Mouse (Mus musculus) neural tube, embryonic 15.5 days (tissue): ENCODE measurements around the gene Olfr620. TPM values are rescaled to one million over a fixed set of nuclear protein-coding genes. Genes with fewer than 3 reads are reported as not detected.

Experiments
- ATAC-seq: fragments of 200-750 bp; cut with Nextera tagmentation; 2 replicates; pipeline ENCODE4 v1.8.0; 2017; ENCODE audit warnings: mild to moderate bottlenecking, moderate TSS enrichment, moderate library complexity; ENCODE audit not compliant: low FRiP score
- H3K27ac ChIP-seq: fragments of 300-500 bp; sonication (generic); replicated peaks from 2 replicates; pipeline ENCODE4 v1.5.1; 2015; ENCODE audit warnings: mild to moderate bottlenecking, inconsistent platforms
- H3K27me3 ChIP-seq: fragments of 300-500 bp; sonication (generic); replicated peaks from 2 replicates; pipeline ENCODE4 v1.6.1; 2015; ENCODE audit warnings: inconsistent platforms
- H3K36me3 ChIP-seq: fragments of 300-500 bp; sonication (generic); 2 replicates; pipeline ENCODE4 v1.6.1; 2015; ENCODE audit warnings: inconsistent platforms
- H3K4me1 ChIP-seq: fragments of 300-500 bp; sonication (generic); 2 replicates; pipeline ENCODE4 v1.6.1; 2015; ENCODE audit warnings: inconsistent platforms
- H3K4me2 ChIP-seq: fragments of 300-500 bp; sonication (generic); 2 replicates; pipeline ENCODE4 v1.6.1; 2015; ENCODE audit warnings: inconsistent platforms, mild to moderate bottlenecking, moderate library complexity
- H3K4me3 ChIP-seq: fragments of 300-500 bp; sonication (generic); replicated peaks from 2 replicates; pipeline ENCODE4 v1.5.1; 2015; ENCODE audit warnings: mild to moderate bottlenecking, inconsistent platforms
- H3K9ac ChIP-seq: fragments of 300-500 bp; sonication (generic); replicated peaks from 2 replicates; pipeline ENCODE4 v1.6.1; 2015; ENCODE audit warnings: mild to moderate bottlenecking, inconsistent platforms
- H3K9me3 ChIP-seq: fragments of 300-500 bp; sonication (generic); replicated peaks from 2 replicates; pipeline ENCODE4 v1.6.1; 2016; ENCODE audit warnings: inconsistent platforms
- WGBS: fragments of 180-500 bp; shearing (Covaris S2); methylation state at CpG from one replicate; pipeline ENCODE4 v1.1.7; 2015; ENCODE audit warnings: mixed read lengths; 5-methylcytosine and 5-hydroxymethylcytosine counted together
- polyA plus RNA-seq: library from polyadenylated mRNA; unstranded; fragments of >200 nt; fragmentation: Nextera tagmentation; extraction: Ambion mirVana; gene quantifications from 2 replicates; pipeline ENCODE4 v1.2.1, GENCODE M21; 2015

Olfr620 gene
- polyA plus RNA-seq: not detected in 2 replicates

- Histone ChIP-seq H3K4me3 (no peak within 1 kb of the TSS), H3K36me3 (no peaks in the 10 kb centered on the region), H3K9me3 (no peaks in the 10 kb centered on the region), H3K9ac (no peak within 1 kb of the TSS), H3K27ac (no peak within 1 kb of the TSS), H3K4me1 (no peaks in the 10 kb centered on the region), H3K27me3 (no peaks in the 10 kb centered on the region), H3K4me2 (no peak within 1 kb of the TSS)
- 79% methylated on average over 2 of the region's 2 CpGs for WGBS
- ATAC-seq: no peak
Measured at GRCm38 (mm10) chr7:103612434-103612833, at the start of gene Olfr620. Olfr620 (minus strand) TSS chr7:103612534.

- no peak overlapping the region for H3K9ac ChIP-seq
- ATAC-seq: no peak
- no peaks in the 10 kb centered on the region for H3K4me1 ChIP-seq
- H3K4me2 ChIP-seq: no peak overlapping the region
- H3K36me3 ChIP-seq: no peaks in the 10 kb centered on the region
- H3K4me3 ChIP-seq: no peak overlapping the region
- 80% methylated on average over 4 of the region's 4 CpGs for WGBS
- no peaks in the 10 kb centered on the region for H3K27me3 ChIP-seq
- no peaks in the 10 kb centered on the region for H3K9me3 ChIP-seq
- no peak overlapping the region for H3K27ac ChIP-seq
Measured at GRCm38 (mm10) chr7:103644070-103644469, 31.7 kb upstream of the Olfr620 start.

- Histone ChIP-seq H3K4me1 (no peaks in the 10 kb centered on the region), H3K36me3 (no peaks in the 10 kb centered on the region), H3K9ac (no peak within 1 kb of the TSS), H3K27me3 (no peaks in the 10 kb centered on the region), H3K4me3 (no peak within 1 kb of the TSS), H3K9me3 (no peaks in the 10 kb centered on the region), H3K4me2 (no peak within 1 kb of the TSS), H3K27ac (no peak within 1 kb of the TSS)
- WGBS: 74% methylated on average over 1 of the region's 1 CpGs
- ATAC-seq: no peak
Measured at GRCm38 (mm10) chr7:103642602-103643001, 30.3 kb upstream of the Olfr620 start, which contains the start of gene Olfr622. Olfr622 (minus strand) TSS chr7:103642702.

- ATAC-seq: no peak
- no peaks in the 10 kb centered on the region for H3K27me3 ChIP-seq
Measured at GRCm38 (mm10) chr7:103636795-103637194, 24.5 kb upstream of the Olfr620 start.

GRCm38 (mm10) chr7:103607425-103607824 is 4.9 kb downstream of the Olfr620 start:
- H3K4me2 ChIP-seq: no peak overlapping the region
- H3K9ac ChIP-seq: no peak overlapping the region
- no peak overlapping the region for H3K4me3 ChIP-seq
- H3K27ac ChIP-seq: no peak overlapping the region
- no peak for ATAC-seq
- no peaks in the 10 kb centered on the region for H3K27me3 ChIP-seq
- H3K4me1 ChIP-seq: no peaks in the 10 kb centered on the region
- H3K36me3 ChIP-seq: no peaks in the 10 kb centered on the region
- WGBS: 91% methylated on average over 2 of the region's 2 CpGs
- H3K9me3 ChIP-seq: no peaks in the 10 kb centered on the region

More at GRCm38 (mm10) chr7:103636795-103637194, 24.5 kb upstream of the Olfr620 start:
- Histone ChIP-seq H3K27ac (no peak overlapping the region), H3K36me3 (no peaks in the 10 kb centered on the region), H3K4me2 (no peak overlapping the region), H3K4me3 (no peak overlapping the region), H3K9ac (no peak overlapping the region), H3K4me1 (no peaks in the 10 kb centered on the region), H3K9me3 (no peaks in the 10 kb centered on the region)

- Histone ChIP-seq H3K27me3 (no peaks in the 10 kb centered on the region), H3K4me2 (no peak within 1 kb of the TSS), H3K4me3 (no peak within 1 kb of the TSS), H3K36me3 (no peaks in the 10 kb centered on the region), H3K9me3 (no peaks in the 10 kb centered on the region), H3K4me1 (no peaks in the 10 kb centered on the region), H3K9ac (no peak within 1 kb of the TSS), H3K27ac (no peak within 1 kb of the TSS)
- ATAC-seq: no peak
Measured at GRCm38 (mm10) chr7:103600275-103600674, 12.1 kb downstream of the Olfr620 start, which contains the start of gene Olfr619. Olfr619 (plus strand) TSS chr7:103600575.

GRCm38 (mm10) chr7:103589803-103590202 is 22.5 kb downstream of the Olfr620 start, which contains the start of gene Olfr618:
Olfr618 (plus strand) TSS chr7:103590103.
- no peak within 1 kb of the TSS for H3K27ac ChIP-seq
- no peak within 1 kb of the TSS for H3K4me3 ChIP-seq
- H3K9ac ChIP-seq: no peak within 1 kb of the TSS
- no peaks in the 10 kb centered on the region for H3K4me1 ChIP-seq
- ATAC-seq: no peak
- WGBS: 68% methylated on average over 2 of the region's 2 CpGs
- H3K4me2 ChIP-seq: no peak within 1 kb of the TSS
- H3K9me3 ChIP-seq: no peaks in the 10 kb centered on the region
- no peaks in the 10 kb centered on the region for H3K36me3 ChIP-seq
- H3K27me3 ChIP-seq: no peaks in the 10 kb centered on the region

GRCm38 (mm10) chr7:103572761-103573160 is 39.6 kb downstream of the Olfr620 start, which contains the start of gene Olfr617:
Olfr617 (plus strand) TSS chr7:103573061.
- ATAC-seq: no peak
- Histone ChIP-seq H3K36me3 (no peaks in the 10 kb centered on the region), H3K4me3 (no peak within 1 kb of the TSS), H3K9me3 (no peaks in the 10 kb centered on the region), H3K4me1 (no peaks in the 10 kb centered on the region), H3K27me3 (no peaks in the 10 kb centered on the region), H3K4me2 (no peak within 1 kb of the TSS), H3K27ac (no peak within 1 kb of the TSS), H3K9ac (no peak within 1 kb of the TSS)
- 81% methylated on average over 1 of the region's 1 CpGs for WGBS

GRCm38 (mm10) chr7:103569043-103569442 is 43.3 kb downstream of the Olfr620 start, which contains the start of gene Olfr616:
Olfr616 (minus strand) TSS chr7:103569143.
- H3K27me3 ChIP-seq: no peaks in the 10 kb centered on the region
- no peak within 1 kb of the TSS for H3K9ac ChIP-seq
- no peak within 1 kb of the TSS for H3K4me3 ChIP-seq
- 82% methylated on average over 3 of the region's 3 CpGs for WGBS
- H3K27ac ChIP-seq: no peak within 1 kb of the TSS
- no peaks in the 10 kb centered on the region for H3K36me3 ChIP-seq
- H3K9me3 ChIP-seq: no peaks in the 10 kb centered on the region
- ATAC-seq: no peak
- no peak within 1 kb of the TSS for H3K4me2 ChIP-seq
- H3K4me1 ChIP-seq: no peaks in the 10 kb centered on the region

- H3K36me3 ChIP-seq: no peaks in the 10 kb centered on the region
- no peak within 1 kb of the TSS for H3K27ac ChIP-seq
- H3K27me3 ChIP-seq: no peaks in the 10 kb centered on the region
- no peak within 1 kb of the TSS for H3K4me3 ChIP-seq
- H3K9me3 ChIP-seq: no peaks in the 10 kb centered on the region
- H3K4me1 ChIP-seq: no peaks in the 10 kb centered on the region
- H3K4me2 ChIP-seq: no peak within 1 kb of the TSS
- ATAC-seq: no peak
- 82% methylated on average over 2 of the region's 2 CpGs for WGBS
- H3K9ac ChIP-seq: no peak within 1 kb of the TSS
Measured at GRCm38 (mm10) chr7:103555779-103556178, 56.6 kb downstream of the Olfr620 start, which contains the start of gene Olfr615. Olfr615 (plus strand) TSS chr7:103556079.
